Mouse (Mus musculus) testis, adult 2 months (tissue): ENCODE measurements around the gene Gm9844.

Source experiments
- CTCF ChIP-seq: fragments of 200-500 bp; IDR thresholded peaks from 2 replicates; pipeline ENCODE4 v1.5.1; 2012; ENCODE audit warnings: low read depth, mild to moderate bottlenecking, inconsistent platforms, low read length, moderate library complexity; ENCODE audit not compliant: control insufficient read depth, insufficient read depth, insufficient replicate concordance
- POLR2A ChIP-seq: fragments of 200-500 bp; IDR thresholded peaks from 2 replicates; pipeline ENCODE4 v1.6.1; 2012; ENCODE audit warnings: low read depth, mild to moderate bottlenecking, inconsistent platforms, low read length, moderate library complexity; ENCODE audit not compliant: control insufficient read depth

DNA sequence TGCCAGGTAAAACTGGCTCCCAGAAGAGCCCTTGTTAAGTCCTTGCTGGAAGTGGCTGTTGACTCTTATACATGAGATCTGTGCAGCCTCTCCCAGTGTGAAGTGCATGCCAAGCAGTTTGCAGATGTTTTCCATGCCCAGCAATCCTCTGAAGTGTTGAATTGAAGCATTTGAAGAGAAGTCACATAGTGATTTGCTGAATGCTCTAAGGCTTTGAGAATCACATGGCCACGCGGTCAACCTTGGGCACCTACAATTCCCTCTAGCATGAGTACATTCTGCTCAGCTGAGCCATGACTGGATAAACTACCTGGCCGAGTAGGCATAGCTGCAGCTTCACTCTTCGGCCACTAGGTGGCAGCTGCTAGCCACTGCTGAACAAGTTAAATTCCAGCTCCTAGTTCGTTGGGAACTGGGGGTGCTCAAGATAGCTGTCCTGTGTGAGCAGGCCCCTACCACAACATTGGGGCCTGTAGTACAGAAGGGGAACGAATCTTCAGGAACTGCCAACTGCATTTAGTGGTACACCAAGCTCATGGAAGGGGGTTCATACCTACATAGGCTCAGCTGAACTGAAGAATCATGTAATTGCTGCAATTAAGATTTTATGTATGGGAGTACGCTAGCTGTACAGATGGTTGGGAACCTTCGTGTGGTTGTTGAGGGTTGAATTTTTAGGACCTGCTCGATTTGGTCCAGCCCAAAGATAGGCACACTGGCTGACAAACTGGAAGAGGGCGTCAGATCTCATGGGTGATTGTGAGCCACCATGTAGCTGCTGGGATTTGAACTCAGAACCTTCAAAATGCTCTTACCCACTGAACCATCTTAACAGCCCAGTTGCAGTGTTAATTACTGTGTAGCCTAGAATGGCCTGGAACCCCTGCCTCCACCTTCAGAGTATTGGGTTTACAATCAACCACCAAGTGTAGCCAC, 28.5 kb downstream of the Gm9844 start:
- TF ChIP-seq CTCF (peak; percentile 95; the same call in 1 of the 2 replicates), POLR2A (no peak)
